Mouse (Mus musculus) CH12.LX (cell line): ENCODE data around the gene Ttc19. TPM values are rescaled to one million over a fixed set of nuclear protein-coding genes. Genes with fewer than 3 reads are reported as not detected.

ENCODE experiments used
- DNase-seq: peaks from one replicate; pipeline ENCODE4 v3.0.0-alpha.2; 2013; ENCODE audit errors: extremely low read depth
- H3K27ac ChIP-seq: 2 replicates; pipeline ENCODE4 v1.5.1; 2012; ENCODE audit warnings: low read depth, mild to moderate bottlenecking, control low read depth, moderate library complexity; ENCODE audit not compliant: insufficient read depth
- H3K27me3 ChIP-seq: replicated peaks from 2 replicates; pipeline ENCODE3; 2012; ENCODE audit warnings: inconsistent platforms
- H3K36me3 ChIP-seq, 2 experiments: replicated peaks in 1 of 2; 2 replicates each; pipeline versions ENCODE3 to v1.6.1; 2012; ENCODE audit warnings: inconsistent platforms in 1 of 2, low read length in 1 of 2, mild to moderate bottlenecking in 1 of 2, mixed read lengths in 1 of 2, moderate library complexity in 1 of 2; ENCODE audit not compliant: control insufficient read depth in 1 of 2, insufficient read depth in 1 of 2
- H3K4me1 ChIP-seq, 2 experiments: 2 replicates each; pipeline ENCODE4 v1.6.1; 2012; ENCODE audit warnings: inconsistent platforms in 1 of 2, moderate library complexity in 1 of 2; ENCODE audit not compliant: insufficient read depth in 2 of 2, control insufficient read depth in 1 of 2
- H3K4me2 ChIP-seq: 2 replicates; pipeline ENCODE4 v1.6.1; 2012; ENCODE audit warnings: low read depth, mild to moderate bottlenecking, control low read depth; ENCODE audit not compliant: poor library complexity, insufficient read depth, severe bottlenecking
- H3K4me3 ChIP-seq, 3 experiments: fragments of 150-350 bp in 1 of 3; sonication (generic) in 1 of 3; replicated peaks in 1 of 3; 2 replicates each; pipeline versions ENCODE3 to v1.5.1; 2011 to 2012; ENCODE audit warnings: low read depth in 2 of 3, low read length in 2 of 3, mild to moderate bottlenecking in 2 of 3, moderate library complexity in 2 of 3, control low read depth in 1 of 3, improper control_type of control experiment in 1 of 3, inconsistent platforms in 1 of 3, mixed read lengths in 1 of 3; ENCODE audit not compliant: poor library complexity in 1 of 3
- H3K79me2 ChIP-seq: replicated peaks from 2 replicates; pipeline ENCODE4 v1.6.1; 2012; ENCODE audit warnings: mild to moderate bottlenecking, moderate library complexity; ENCODE audit not compliant: control insufficient read depth, poor library complexity, insufficient read depth, severe bottlenecking; ENCODE audit errors: extremely low read depth
- H3K9ac ChIP-seq: 2 replicates; pipeline ENCODE4 v1.6.1; 2012; ENCODE audit warnings: low read depth, mild to moderate bottlenecking, control low read depth, moderate library complexity; ENCODE audit not compliant: insufficient read depth
- H3K9me3 ChIP-seq: replicated peaks from 2 replicates; pipeline ENCODE3; 2012; ENCODE audit warnings: low read length, inconsistent platforms, mixed read lengths
- BHLHE40 ChIP-seq: IDR thresholded peaks from 2 replicates; pipeline ENCODE4 v1.6.1; 2011; ENCODE audit warnings: mild to moderate bottlenecking, low read depth, low read length, improper control_type of control experiment
- CHD1 ChIP-seq: IDR thresholded peaks from 2 replicates; pipeline ENCODE4 v1.6.1; 2012; ENCODE audit warnings: low read depth, low read length, improper control_type of control experiment, inconsistent platforms
- CHD2 ChIP-seq: IDR thresholded peaks from 2 replicates; pipeline ENCODE4 v1.6.1; 2011; ENCODE audit warnings: low read length, improper control_type of control experiment
- CTCF ChIP-seq, 2 experiments: IDR thresholded peaks in 1 of 2; conservative IDR thresholded peaks in 1 of 2; 2 replicates each; pipeline ENCODE4 v1.5.1; 2011 to 2012; ENCODE audit warnings: low read depth in 2 of 2, low read length in 2 of 2, improper control_type of control experiment in 1 of 2, inconsistent platforms in 1 of 2, mild to moderate bottlenecking in 1 of 2, moderate library complexity in 1 of 2
- E2F4 ChIP-seq: IDR thresholded peaks from 2 replicates; pipeline ENCODE4 v1.6.1; 2011; ENCODE audit warnings: low read depth, low read length, improper control_type of control experiment; ENCODE audit not compliant: insufficient replicate concordance
- ELF1 ChIP-seq: IDR thresholded peaks from 2 replicates; pipeline ENCODE4 v1.6.1; 2014; ENCODE audit warnings: low read depth, mild to moderate bottlenecking, inconsistent platforms, low read length, improper control_type of control experiment
- EP300 ChIP-seq: IDR thresholded peaks from 2 replicates; pipeline ENCODE4 v1.6.1; 2011; ENCODE audit warnings: low read length, improper control_type of control experiment
- GABPA ChIP-seq: IDR thresholded peaks from 2 replicates; pipeline ENCODE4 v1.6.1; 2012; ENCODE audit warnings: low read depth, low read length, improper control_type of control experiment, inconsistent platforms; ENCODE audit not compliant: insufficient replicate concordance
- HCFC1 ChIP-seq: IDR thresholded peaks from 2 replicates; pipeline ENCODE4 v1.6.1; 2012; ENCODE audit warnings: low read depth, mild to moderate bottlenecking, inconsistent platforms, low read length, improper control_type of control experiment
- IRF4 ChIP-seq: IDR thresholded peaks from 2 replicates; pipeline ENCODE4 v1.6.1; 2014; ENCODE audit warnings: low read depth, mild to moderate bottlenecking, inconsistent platforms, low read length, improper control_type of control experiment
- JUN ChIP-seq: IDR thresholded peaks from 2 replicates; pipeline ENCODE4 v1.6.1; 2011; ENCODE audit warnings: low read depth, mild to moderate bottlenecking, low read length, improper control_type of control experiment, moderate library complexity; ENCODE audit not compliant: insufficient read depth
- JUND ChIP-seq: conservative IDR thresholded peaks from 2 replicates; pipeline ENCODE4 v1.6.1; 2011; ENCODE audit warnings: low read depth, low read length, improper control_type of control experiment
- KAT2A ChIP-seq: IDR thresholded peaks from 2 replicates; pipeline ENCODE4 v1.6.1; 2012; ENCODE audit warnings: low read length, improper control_type of control experiment, inconsistent platforms; ENCODE audit not compliant: insufficient replicate concordance
- MAFK ChIP-seq: IDR thresholded peaks from 2 replicates; pipeline ENCODE4 v1.6.1; 2011; ENCODE audit warnings: low read length, improper control_type of control experiment; ENCODE audit not compliant: insufficient replicate concordance
- MAX ChIP-seq: IDR thresholded peaks from 2 replicates; pipeline ENCODE4 v1.6.1; 2011; ENCODE audit warnings: low read length, improper control_type of control experiment
- MAZ ChIP-seq: IDR thresholded peaks from 2 replicates; pipeline ENCODE4 v1.6.1; 2012; ENCODE audit warnings: low read depth, mild to moderate bottlenecking, inconsistent platforms, low read length, improper control_type of control experiment, moderate library complexity
- MEF2A ChIP-seq: IDR thresholded peaks from 2 replicates; pipeline ENCODE4 v1.6.1; 2014; ENCODE audit warnings: low read depth, mild to moderate bottlenecking, inconsistent platforms, low read length, improper control_type of control experiment, borderline replicate concordance
- MXI1 ChIP-seq: IDR thresholded peaks from 2 replicates; pipeline ENCODE4 v1.6.1; 2011; ENCODE audit warnings: mild to moderate bottlenecking, low read depth, low read length, improper control_type of control experiment
- MYC ChIP-seq: IDR thresholded peaks from 2 replicates; pipeline ENCODE4 v1.6.1; 2011; ENCODE audit warnings: low read depth, mild to moderate bottlenecking, improper control_type of control experiment, low read length
- NELFE ChIP-seq: IDR thresholded peaks from 2 replicates; pipeline ENCODE4 v1.6.1; 2011; ENCODE audit warnings: low read depth, low read length, improper control_type of control experiment
- NRF1 ChIP-seq: IDR thresholded peaks from 2 replicates; pipeline ENCODE4 v1.6.1; 2014; ENCODE audit warnings: low read depth, mild to moderate bottlenecking, inconsistent platforms, low read length, improper control_type of control experiment, moderate library complexity
- PAX5 ChIP-seq: IDR thresholded peaks from 2 replicates; pipeline ENCODE4 v1.6.1; 2012; ENCODE audit warnings: low read length, inconsistent platforms, mixed read lengths
- POLR2A ChIP-seq: IDR thresholded peaks from 2 replicates; pipeline ENCODE4 v1.6.1; 2011; ENCODE audit warnings: low read depth, mild to moderate bottlenecking, improper control_type of control experiment, low read length
- POLR2AphosphoS2 ChIP-seq: IDR thresholded peaks from 2 replicates; pipeline ENCODE4 v1.6.1; 2011; ENCODE audit warnings: low read depth, low read length, improper control_type of control experiment
- RAD21 ChIP-seq: IDR thresholded peaks from 2 replicates; pipeline ENCODE4 v1.6.1; 2011; ENCODE audit warnings: low read depth, mild to moderate bottlenecking, low read length, improper control_type of control experiment, moderate library complexity
- RCOR1 ChIP-seq: conservative IDR thresholded peaks from 2 replicates; pipeline ENCODE4 v1.6.1; 2012; ENCODE audit warnings: low read depth, mild to moderate bottlenecking, inconsistent platforms, low read length, improper control_type of control experiment
- SIN3A ChIP-seq: IDR thresholded peaks from 2 replicates; pipeline ENCODE4 v1.6.1; 2012; ENCODE audit warnings: low read length, improper control_type of control experiment, inconsistent platforms
- SMC3 ChIP-seq: IDR thresholded peaks from 2 replicates; pipeline ENCODE4 v1.6.1; 2011; ENCODE audit warnings: low read depth, low read length, improper control_type of control experiment
- TCF12 ChIP-seq: IDR thresholded peaks from 2 replicates; pipeline ENCODE4 v1.6.1; 2014; ENCODE audit warnings: low read depth, mild to moderate bottlenecking, inconsistent platforms, low read length, improper control_type of control experiment
- UBTF ChIP-seq: IDR thresholded peaks from 2 replicates; pipeline ENCODE4 v1.6.1; 2012; ENCODE audit warnings: low read depth, mild to moderate bottlenecking, inconsistent platforms, low read length, improper control_type of control experiment, moderate library complexity
- USF1 ChIP-seq: IDR thresholded peaks from 2 replicates; pipeline ENCODE4 v1.6.1; 2014; ENCODE audit warnings: low read depth, mild to moderate bottlenecking, inconsistent platforms, low read length, improper control_type of control experiment
- USF2 ChIP-seq: conservative IDR thresholded peaks from 2 replicates; pipeline ENCODE4 v1.6.1; 2011; ENCODE audit warnings: low read depth, low read length, improper control_type of control experiment
- ZC3H11A ChIP-seq: IDR thresholded peaks from 2 replicates; pipeline ENCODE4 v1.6.1; 2012; ENCODE audit warnings: low read depth, mild to moderate bottlenecking, inconsistent platforms, low read length, improper control_type of control experiment
- ZKSCAN1 ChIP-seq: IDR thresholded peaks from 2 replicates; pipeline ENCODE4 v1.6.1; 2012; ENCODE audit warnings: low read depth, inconsistent platforms, low read length, improper control_type of control experiment, borderline replicate concordance
- ZMIZ1 ChIP-seq: IDR thresholded peaks from 2 replicates; pipeline ENCODE4 v1.6.1; 2012; ENCODE audit warnings: low read depth, mild to moderate bottlenecking, inconsistent platforms, low read length, improper control_type of control experiment
- ZNF384 ChIP-seq: IDR thresholded peaks from 2 replicates; pipeline ENCODE4 v1.6.1; 2012; ENCODE audit warnings: low read depth, low read length, improper control_type of control experiment, inconsistent platforms
- dilution Hi-C: fragments of 300-500 bp; cut with MboI; formaldehyde crosslinking; loops from 2 replicates; pipeline ENCODE4 v1.14.3; 2020; ENCODE audit warnings: low sequenced_read_pairs; ENCODE audit not compliant: extremely low pct_unique_long_range_greater_than_20kb, extremely low pct_ligation_motif_present
- in situ Hi-C: fragments of 300-500 bp; cut with MboI; formaldehyde crosslinking; loops from 3 replicates; pipeline ENCODE4 v1.14.3; 2019; ENCODE audit warnings: low sequenced_read_pairs, low pct_ligation_motif_present, low pct_unique_long_range_greater_than_20kb, mixed read lengths
- polyA plus RNA-seq: library from polyadenylated mRNA; unstranded; fragments of >175 nt; gene quantifications from 2 replicates; pipeline ENCODE4 v1.2.1, GENCODE M21; 2012; ENCODE audit warnings: low read depth; ENCODE audit not compliant: insufficient read length
- total RNA-seq, 2 experiments: library from RNA; depleted of rRNA; stranded (reverse); fragments of 300-350 nt in 1 of 2; fragments of >200 nt in 1 of 2; gene quantifications; 2 replicates each; pipeline ENCODE4 v1.2.3; 2012 to 2014

Ttc19 gene
- total RNA-seq (2012; rRNA removed) (13.0 and 16.1 TPM in 2 replicates), total RNA-seq (2014; rRNA removed) (22.6 and 27.3 TPM in 2 replicates), polyA plus RNA-seq (22.2 and 28.3 TPM in 2 replicates)

GRCm38 (mm10) chr11:62280675-62281600 is at the start of gene Ttc19, which contains the start of gene Zswim7:
Gene Ttc19, plus strand, starts transcription at chr11:62281473.
Gene Zswim7, minus strand, starts transcription at chr11:62281375.
- DNase-seq = peak; percentile 94
- Histone ChIP-seq H3K79me2 (peaks cover 4% of the 10 kb centered on the region; the same call in 1 of the 2 replicates), H3K4me1 (peaks cover 16 to 55% of the 10 kb centered on the region in 2 experiments), H3K4me2 (peak within 1 kb of the TSS; percentile 83), H3K36me3 (peaks cover 10 to 22% of the 10 kb centered on the region in 2 experiments), H3K4me3 (peak within 1 kb of the TSS; percentile 64 to 76 (median 73)), H3K9me3 (no peaks in the 10 kb centered on the region), H3K27ac (peak within 1 kb of the TSS; percentile 67), H3K27me3 (no peaks in the 10 kb centered on the region), H3K9ac (peak within 1 kb of the TSS; percentile 83)
- dilution Hi-C loops = no loop called here
- in situ Hi-C loops = loop anchor here (5.0 kb wide), 1 partner anchor 329 kb away; no protein-coding TSS in a partner anchor
- peak; percentile 88 for TF ChIP-seq SMC3
- TF ChIP-seq MEF2A = no peak; the same call in 1 of the 2 replicates
- TF ChIP-seq POLR2A = peak; percentile 98
- TF ChIP-seq SIN3A = peak; percentile 73
- TF ChIP-seq TCF12 = peak; percentile 92
- TF ChIP-seq USF2 = no peak
- peak; percentile 76; the same call in 1 of the 2 replicates for TF ChIP-seq MAFK
- TF ChIP-seq HCFC1 = peak; percentile 68
- peak; percentile 95 for TF ChIP-seq ZNF384
- no peak for TF ChIP-seq EP300
- TF ChIP-seq ZKSCAN1 = no peak
- TF ChIP-seq MAZ = peak; percentile 71
- peak; percentile 65; the same call in 1 of the 2 replicates for TF ChIP-seq BHLHE40
- TF ChIP-seq JUND = no peak; the same call in 1 of the 2 replicates
- peak; percentile 89 to 97 for TF ChIP-seq CTCF (conservative IDR thresholded peaks at IDR 0.05 in 1 of 2, IDR thresholded peaks at IDR 0.05 in 1 of 2; ENCODE audit: low read depth in 2 of 2, low read length in 2 of 2)
- peak; percentile 69; the same call in 1 of the 2 replicates for TF ChIP-seq CHD1
- peak; percentile 97 for TF ChIP-seq NELFE
- peak; percentile 59 for TF ChIP-seq IRF4
- no peak for TF ChIP-seq USF1
- peak; percentile 81; the same call in 1 of the 2 replicates for TF ChIP-seq RCOR1
- TF ChIP-seq UBTF = peak; percentile 89
- no peak; the same call in 1 of the 2 replicates for TF ChIP-seq ELF1
- TF ChIP-seq PAX5 = no peak
- TF ChIP-seq RAD21 = peak; percentile 99
- 0 out of 2 replicates have a peak, but pooled peaks have one; percentile 68 for TF ChIP-seq KAT2A
- no peak for TF ChIP-seq GABPA
- peak; percentile 91 for TF ChIP-seq MXI1
- TF ChIP-seq POLR2AphosphoS2 = peak; percentile 95
- TF ChIP-seq E2F4 = 0 out of 2 replicates have a peak, but pooled peaks have one; percentile 10
- no peak; the same call in 1 of the 2 replicates for TF ChIP-seq JUN
- TF ChIP-seq ZMIZ1 = peak; percentile 96
- TF ChIP-seq MYC = peak; percentile 26
- peak; percentile 95 for TF ChIP-seq NRF1
- TF ChIP-seq CHD2 = peak; percentile 62; the same call in 1 of the 2 replicates
- peak; percentile 86 for TF ChIP-seq ZC3H11A
- peak; percentile 79; the same call in 1 of the 2 replicates for TF ChIP-seq MAX
